Mouse (Mus musculus): ENCODE results near the gene Defb13.

GRCm38 (mm10) chr8:21966646-21967045, 20.1 kb downstream of the Defb13 start:
- no peak for TF ChIP-seq POLR2A (IDR thresholded peaks at IDR 0.05; ENCODE audit: control insufficient read depth, extremely low read depth, insufficient read depth, low read length, poor library complexity)
- TF ChIP-seq CTCF (IDR thresholded peaks at IDR 0.05; ENCODE audit: borderline replicate concordance, control insufficient read depth, extremely low read depth, insufficient read depth, low read length, poor library complexity): no peak

Measured in thymus, adult 2 months (tissue).